Comparison of ENCODE assay signal across 9 mouse cellular contexts in the genomic region with DNA sequence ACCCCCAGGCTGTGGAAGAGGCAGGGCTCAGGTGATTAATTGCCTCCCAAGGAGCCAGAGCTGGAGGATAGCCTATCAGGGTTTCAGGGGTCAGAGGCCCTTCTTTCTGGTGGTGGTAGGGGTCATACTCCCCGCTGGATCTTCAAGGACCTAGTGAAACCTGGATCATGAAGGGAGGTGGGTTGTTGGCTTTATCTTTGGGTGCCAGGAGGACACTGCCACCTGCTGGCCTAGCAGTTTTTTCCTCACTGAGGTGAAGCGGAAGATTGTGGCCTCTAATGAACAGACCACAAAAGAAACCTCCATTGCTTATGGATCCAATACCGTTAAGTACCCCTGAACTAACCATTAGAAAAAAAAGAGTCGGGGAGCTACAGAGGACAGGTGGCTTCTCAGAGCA. TPM values are rescaled to one million over a fixed set of nuclear protein-coding genes. Genes with fewer than 3 reads are reported as not detected.
DNase-seq lines count a peak whose midpoint lies in the region; ATAC-seq lines count a peak whose summit lies in the region.
"Had no signal": no experiment of that assay in that cellular context is flagged by ENCODE, and none has a peak within 500 bp of the region (broad histone marks: within the 10 kb centered on the region; RNA-seq: fewer than 3 reads in every experiment).

No protein-coding gene starts in this region.

- no peak overlapping the region for H3K27ac ChIP-seq in forebrain, embryonic 11.5 days (ENCODE audit: low read depth, low read length)
- H3K27ac ChIP-seq in forebrain, embryonic 16.5 days (ENCODE audit: low read length), result no peak overlapping the region
- H3K27ac ChIP-seq in liver, embryonic 12.5 days, result no peak overlapping the region
- H3K27ac ChIP-seq: heart, embryonic 15.5 days had no signal

- H3K9ac ChIP-seq in forebrain, embryonic 11.5 days (ENCODE audit: low read length), result no peak overlapping the region
- no peak overlapping the region for H3K9ac ChIP-seq in forebrain, embryonic 16.5 days (replicated peaks; ENCODE audit: low read depth, low read length)
- H3K9ac ChIP-seq in liver, embryonic 12.5 days, result no peak overlapping the region
- H3K9ac ChIP-seq: heart, embryonic 15.5 days had no signal

- no peak for DNase-seq in forebrain, embryonic 11.5 days (ENCODE audit: low spot score)
- DNase-seq in liver, result peak; percentile 35
- peak; percentile 76 for DNase-seq in ZHBTc4 (ENCODE audit: low read depth, low spot score)
- DNase-seq in lung, postnatal 25 days (ENCODE audit: low spot score), result peak; percentile 68
- DNase-seq in thymus, postnatal 25 days, result peak; percentile 44

- H3K36me3 ChIP-seq in forebrain, embryonic 11.5 days (ENCODE audit: control insufficient read depth, insufficient read depth, low read length), result no peaks in the 10 kb centered on the region
- no peaks in the 10 kb centered on the region for H3K36me3 ChIP-seq in forebrain, embryonic 16.5 days (ENCODE audit: control insufficient read depth, insufficient read depth)
- no peaks in the 10 kb centered on the region for H3K36me3 ChIP-seq in liver, embryonic 12.5 days
- H3K36me3 ChIP-seq: heart, embryonic 15.5 days had no signal

- H3K9me3 ChIP-seq in forebrain, embryonic 11.5 days (ENCODE audit: control insufficient read depth, low read length), result no peaks in the 10 kb centered on the region
- no peaks in the 10 kb centered on the region for H3K9me3 ChIP-seq in forebrain, embryonic 16.5 days (ENCODE audit: control insufficient read depth, low read length)
- H3K9me3 ChIP-seq in liver, embryonic 12.5 days (replicated peaks), result no peaks in the 10 kb centered on the region
- H3K9me3 ChIP-seq: heart, embryonic 15.5 days had no signal

- H3K4me2 ChIP-seq in forebrain, embryonic 11.5 days (ENCODE audit: low read depth, low read length, severe bottlenecking), result no peak overlapping the region
- H3K4me2 ChIP-seq in forebrain, embryonic 16.5 days (ENCODE audit: low read length), result no peak overlapping the region
- no peak overlapping the region for H3K4me2 ChIP-seq in liver, embryonic 12.5 days
- H3K4me2 ChIP-seq: heart, embryonic 15.5 days had no signal

- ATAC-seq in forebrain, embryonic 11.5 days (replicated peaks; ENCODE audit: low FRiP score), result 0 out of 2 replicates have a peak, but pooled peaks have one; percentile 15
- no peak for ATAC-seq in forebrain, embryonic 16.5 days
- ATAC-seq in liver, embryonic 12.5 days, result no peak
- 0 out of 2 replicates have a peak, but pooled peaks have one; percentile 36 for ATAC-seq in erythroblast, adult 5-6 weeks (replicated peaks; ENCODE audit: low FRiP score, poor library complexity, severe bottlenecking)

- H3K4me3 ChIP-seq in forebrain, embryonic 11.5 days (ENCODE audit: low read depth, low read length), result no peak overlapping the region
- no peak overlapping the region for H3K4me3 ChIP-seq in forebrain, embryonic 16.5 days (replicated peaks; ENCODE audit: low read length)
- no peak overlapping the region for H3K4me3 ChIP-seq in liver, embryonic 12.5 days
- H3K4me3 ChIP-seq: heart, embryonic 15.5 days had no signal

- 0 out of 2 replicates have a peak, but pooled peaks cover 3% of the 10 kb centered on the region for H3K4me1 ChIP-seq in forebrain, embryonic 11.5 days (replicated peaks; ENCODE audit: control insufficient read depth, insufficient read depth, low read length)
- no peaks in the 10 kb centered on the region for H3K4me1 ChIP-seq in forebrain, embryonic 16.5 days (replicated peaks; ENCODE audit: control insufficient read depth, insufficient read depth, low read length)
- H3K4me1 ChIP-seq in liver, embryonic 12.5 days, result no peaks in the 10 kb centered on the region

- H3K27me3 ChIP-seq in forebrain, embryonic 11.5 days (ENCODE audit: control insufficient read depth, insufficient read depth, low read length), result peaks cover 3% of the 10 kb centered on the region
- no peaks in the 10 kb centered on the region for H3K27me3 ChIP-seq in forebrain, embryonic 16.5 days (replicated peaks; ENCODE audit: control insufficient read depth, insufficient read depth, low read length)
- H3K27me3 ChIP-seq in liver, embryonic 12.5 days (replicated peaks), result peaks cover 74% of the 10 kb centered on the region

- 39% methylated on average over 4 of the region's 4 CpGs for WGBS in forebrain, embryonic 11.5 days
- WGBS in forebrain, embryonic 16.5 days, result 28% methylated on average over 4 of the region's 4 CpGs
- WGBS in liver, embryonic 12.5 days (ENCODE audit: insufficient replicate concordance), result 24% methylated on average over 4 of the region's 4 CpGs

RNA-seq across cellular contexts. Expression of a gene that starts 7.7 kb away (rescaled TPM):
- 0.99 and 1.1 TPM in 2 replicates for polyA plus RNA-seq in forebrain, embryonic 11.5 days (2014; fragmentation: Nextera tagmentation; extraction: Ambion mirVana)
- 2.7 and 3.4 TPM in 2 replicates for polyA plus RNA-seq in forebrain, embryonic 16.5 days (2015; fragmentation: Nextera tagmentation; extraction: Ambion mirVana)
- polyA plus RNA-seq in liver, embryonic 12.5 days (2016; fragmentation: Nextera tagmentation; extraction: Ambion mirVana), result 0.06 and 0.07 TPM in 2 replicates
- total RNA-seq in erythroblast, adult 5-6 weeks (2015; ENCODE audit: low replicate concordance), result not detected in 2 replicates
- not detected in 2 replicates for total RNA-seq in erythroblast, adult 5-6 weeks (2017; ENCODE audit: low replicate concordance)

RNA-seq across cellular contexts. Expression of a gene that starts 9.8 kb away (rescaled TPM):
- 57.7 and 63.4 TPM in 2 replicates for polyA plus RNA-seq in forebrain, embryonic 11.5 days (2014; fragmentation: Nextera tagmentation; extraction: Ambion mirVana)
- polyA plus RNA-seq in forebrain, embryonic 16.5 days (2015; fragmentation: Nextera tagmentation; extraction: Ambion mirVana), result 13.3 and 13.4 TPM in 2 replicates
- 1.3 and 1.7 TPM in 2 replicates for polyA plus RNA-seq in liver, embryonic 12.5 days (2016; fragmentation: Nextera tagmentation; extraction: Ambion mirVana)
- 4.4 and 7.7 TPM in 2 replicates for total RNA-seq in erythroblast, adult 5-6 weeks (2015; ENCODE audit: low replicate concordance)
- total RNA-seq in erythroblast, adult 5-6 weeks (2017; ENCODE audit: low replicate concordance), result 1.8 and 3.7 TPM in 2 replicates

Comparison
In these comparisons a context has a peak if more than half of its experiments do, and no peak if none do; other contexts are left out.
1. ATAC-seq: peak in forebrain, embryonic 11.5 days (single experiment) and erythroblast, adult 5-6 weeks (single experiment); none in forebrain, embryonic 16.5 days (single experiment) and liver, embryonic 12.5 days (single experiment).